In the genomic region with DNA sequence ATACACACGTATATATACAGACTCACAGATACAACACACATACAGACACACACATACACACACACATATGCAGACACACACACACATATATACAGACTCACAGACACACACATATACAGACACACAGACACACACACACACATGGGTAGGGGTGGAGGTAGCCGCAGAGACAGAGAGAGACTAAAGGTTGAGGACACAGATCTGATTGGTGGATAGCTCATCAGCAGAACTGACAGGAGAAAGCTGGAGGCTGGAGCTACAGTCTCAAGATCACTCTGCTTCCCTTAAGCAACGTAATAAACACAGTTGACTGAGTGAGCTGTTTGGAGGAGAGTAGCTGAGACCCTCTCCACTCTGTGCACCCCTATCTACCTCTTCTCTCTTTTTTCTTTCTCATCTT, we compare ENCODE assay signal across 22 mouse cellular contexts.
A peak's percentile ranks its signal among the peaks of the same experiment; 100 is the strongest.
DNase-seq lines count a peak whose midpoint lies in the region; ATAC-seq lines count a peak whose summit lies in the region.
"Had no signal": no experiment of that assay in that cellular context is flagged by ENCODE, and none has a peak within 500 bp of the region (broad histone marks: within the 10 kb centered on the region; RNA-seq: fewer than 3 reads in every experiment).

No protein-coding gene starts in this region.

- no peak overlapping the region for H3K4me3 ChIP-seq in liver, embryonic 12.5 days
- H3K4me3 ChIP-seq in midbrain, embryonic 16.5 days (ENCODE audit: low read depth, low read length), result no peak overlapping the region
- H3K4me3 ChIP-seq in midbrain, embryonic 14.5 days (replicated peaks; ENCODE audit: low read depth, low read length), result no peak overlapping the region
- H3K4me3 ChIP-seq: embryonic facial prominence, embryonic 10.5 days; erythroblast, embryonic 14.5 days; forebrain, embryonic 12.5 days; heart, embryonic 13.5 days; hindbrain, embryonic 13.5 days had no signal

- H3K4me2 ChIP-seq in liver, embryonic 12.5 days, result no peak overlapping the region
- H3K4me2 ChIP-seq in midbrain, embryonic 16.5 days (ENCODE audit: low read length), result no peak overlapping the region
- H3K4me2 ChIP-seq in midbrain, embryonic 14.5 days (ENCODE audit: low read length), result no peak overlapping the region
- H3K4me2 ChIP-seq: forebrain, embryonic 12.5 days; heart, embryonic 13.5 days; hindbrain, embryonic 13.5 days had no signal

- H3K9ac ChIP-seq in liver, embryonic 12.5 days, result no peak overlapping the region
- no peak overlapping the region for H3K9ac ChIP-seq in midbrain, embryonic 16.5 days (ENCODE audit: low read depth, low read length)
- H3K9ac ChIP-seq in midbrain, embryonic 14.5 days (replicated peaks; ENCODE audit: low read length), result no peak overlapping the region
- H3K9ac ChIP-seq: forebrain, embryonic 12.5 days; forebrain, postnatal 0 days; heart, embryonic 13.5 days; hindbrain, embryonic 13.5 days had no signal

- no peaks in the 10 kb centered on the region for H3K27me3 ChIP-seq in liver, embryonic 12.5 days (replicated peaks)
- no peaks in the 10 kb centered on the region for H3K27me3 ChIP-seq in midbrain, embryonic 16.5 days (ENCODE audit: control insufficient read depth, insufficient read depth, low read depth, low read length)
- no peaks in the 10 kb centered on the region for H3K27me3 ChIP-seq in midbrain, embryonic 14.5 days (ENCODE audit: control insufficient read depth, insufficient read depth, low read length)
- H3K27me3 ChIP-seq: CH12.LX; forebrain, embryonic 12.5 days; heart, embryonic 13.5 days; hindbrain, embryonic 13.5 days had no signal

- no peaks in the 10 kb centered on the region for H3K9me3 ChIP-seq in liver, embryonic 12.5 days (replicated peaks)
- no peaks in the 10 kb centered on the region for H3K9me3 ChIP-seq in midbrain, embryonic 16.5 days (replicated peaks; ENCODE audit: control insufficient read depth, low read length, poor library complexity, severe bottlenecking)
- no peaks in the 10 kb centered on the region for H3K9me3 ChIP-seq in midbrain, embryonic 14.5 days (ENCODE audit: control insufficient read depth, low read length)
- H3K9me3 ChIP-seq: embryonic facial prominence, embryonic 10.5 days; forebrain, embryonic 12.5 days; heart, embryonic 13.5 days; hindbrain, embryonic 13.5 days had no signal

- H3K27ac ChIP-seq in liver, embryonic 12.5 days, result peak overlapping the region; percentile 28; the same call in 1 of the 2 replicates
- no peak overlapping the region for H3K27ac ChIP-seq in midbrain, embryonic 16.5 days (ENCODE audit: low read length)
- no peak overlapping the region for H3K27ac ChIP-seq in midbrain, embryonic 14.5 days (replicated peaks; ENCODE audit: low read depth, low read length)
- H3K27ac ChIP-seq: embryonic facial prominence, embryonic 10.5 days; forebrain, embryonic 12.5 days; heart, embryonic 13.5 days; hindbrain, embryonic 13.5 days; hindbrain, postnatal 0 days had no signal

- DNase-seq in liver, result no peak
- no peak for DNase-seq in midbrain, embryonic 14.5 days
- peak; percentile 37 for DNase-seq in yolk sac, embryonic 10.5 days (ENCODE audit: low spot score)
- no peak for DNase-seq in layer of hippocampus, adult 11-12 months (ENCODE audit: low spot score)
- DNase-seq: adrenal gland, adult 2 months; adrenal gland, postnatal 25 days; cerebellum, adult 18-20 months; cerebellum, adult 9-11 months; cerebellum, postnatal 36 days; forebrain, postnatal 0 days; gastrocnemius, postnatal 14 days; heart, postnatal 4 days had no signal

- 65% methylated on average over 3 of the region's 3 CpGs for WGBS in liver, embryonic 12.5 days (ENCODE audit: insufficient replicate concordance)
- 87% methylated on average over 3 of the region's 3 CpGs for WGBS in midbrain, embryonic 16.5 days
- 91% methylated on average over 3 of the region's 3 CpGs for WGBS in midbrain, embryonic 14.5 days

- peak; percentile 35 for ATAC-seq in liver, embryonic 12.5 days
- ATAC-seq in midbrain, embryonic 16.5 days, result 0 out of 2 replicates have a peak, but pooled peaks have one; percentile 25
- no peak for ATAC-seq in midbrain, embryonic 14.5 days (ENCODE audit: low FRiP score, low TSS enrichment)
- peak; percentile 55 for ATAC-seq in erythroid progenitor cell, adult 5-6 weeks (replicated peaks; ENCODE audit: low FRiP score, poor library complexity, severe bottlenecking)
- ATAC-seq: forebrain, postnatal 0 days; hindbrain, postnatal 0 days had no signal

- H3K36me3 ChIP-seq in liver, embryonic 12.5 days, result no peaks in the 10 kb centered on the region
- H3K36me3 ChIP-seq in midbrain, embryonic 16.5 days (ENCODE audit: control insufficient read depth, insufficient read depth, low read length), result no peaks in the 10 kb centered on the region
- H3K36me3 ChIP-seq in midbrain, embryonic 14.5 days (ENCODE audit: control insufficient read depth, insufficient read depth, low read length), result no peaks in the 10 kb centered on the region
- H3K36me3 ChIP-seq: embryonic facial prominence, embryonic 10.5 days; forebrain, embryonic 12.5 days; heart, embryonic 13.5 days; hindbrain, embryonic 13.5 days had no signal

- H3K4me1 ChIP-seq in liver, embryonic 12.5 days, result peaks cover 34% of the 10 kb centered on the region
- H3K4me1 ChIP-seq in midbrain, embryonic 16.5 days (ENCODE audit: control insufficient read depth, insufficient read depth, low read length), result peaks cover 3% of the 10 kb centered on the region; the same call in 1 of the 2 replicates
- H3K4me1 ChIP-seq in midbrain, embryonic 14.5 days (ENCODE audit: control insufficient read depth, insufficient read depth, low read length), result no peaks in the 10 kb centered on the region
- H3K4me1 ChIP-seq: heart, embryonic 13.5 days had no signal
